ENCODE assay signal across 14 mouse cellular contexts in genomic region chr5:144944932-144945331, GRCm38 (mm10). TPM values are rescaled to one million over a fixed set of nuclear protein-coding genes. Genes with fewer than 3 reads are reported as not detected.
DNase-seq lines count a peak whose midpoint lies in the region; ATAC-seq lines count a peak whose summit lies in the region.
"Had no signal": no experiment of that assay in that cellular context is flagged by ENCODE, and none has a peak within 500 bp of the region (broad histone marks: within the 10 kb centered on the region; RNA-seq: fewer than 3 reads in every experiment).

No protein-coding gene starts in this region.

- H3K4me3 ChIP-seq in intestine, embryonic 16.5 days (ENCODE audit: low read length) = no peak overlapping the region
- H3K4me3 ChIP-seq in heart, embryonic 10.5 days = no peak overlapping the region
- H3K4me3 ChIP-seq: heart, embryonic 15.5 days; liver, embryonic 13.5 days; midbrain, embryonic 10.5 days had no signal

- WGBS in intestine, embryonic 16.5 days = 86% methylated on average over 7 of the region's 7 CpGs
- WGBS in heart, embryonic 10.5 days = 79% methylated on average over 7 of the region's 7 CpGs

- no peaks in the 10 kb centered on the region for H3K27me3 ChIP-seq in intestine, embryonic 16.5 days (replicated peaks; ENCODE audit: control insufficient read depth, insufficient read depth, low read length)
- H3K27me3 ChIP-seq in heart, embryonic 10.5 days (ENCODE audit: insufficient read depth, poor library complexity, severe bottlenecking) = no peaks in the 10 kb centered on the region
- H3K27me3 ChIP-seq: heart, embryonic 15.5 days; liver, embryonic 13.5 days had no signal

- ATAC-seq in intestine, embryonic 16.5 days = no peak
- ATAC-seq: hindbrain, embryonic 16.5 days had no signal

- H3K36me3 ChIP-seq in intestine, embryonic 16.5 days (ENCODE audit: control insufficient read depth, insufficient read depth, low read length) = no peaks in the 10 kb centered on the region
- no peaks in the 10 kb centered on the region for H3K36me3 ChIP-seq in heart, embryonic 10.5 days
- H3K36me3 ChIP-seq: heart, embryonic 15.5 days; liver, embryonic 13.5 days; midbrain, embryonic 10.5 days had no signal

- peak; percentile 60 for DNase-seq in adrenal gland, adult 8-10 months
- no peak for DNase-seq in adrenal gland, adult 18-20 months (ENCODE audit: low spot score in 2 of 2)
- DNase-seq in adrenal gland, postnatal 10 days = peak; percentile 63
- peak; percentile 64 for DNase-seq in gastrocnemius, postnatal 10 days
- peak; percentile 43 for DNase-seq in lung, postnatal 14 days
- DNase-seq in heart, embryonic 10.5 days (ENCODE audit: low spot score) = no peak
- DNase-seq in cerebellum, adult 11 months = no peak
- DNase-seq: cerebellum, adult 9-11 months; kidney, adult 8-10 months; liver, embryonic 13.5 days had no signal

- H3K4me1 ChIP-seq in intestine, embryonic 16.5 days (ENCODE audit: control insufficient read depth, insufficient read depth, low read length) = peaks cover 32% of the 10 kb centered on the region
- peaks cover 64% of the 10 kb centered on the region for H3K4me1 ChIP-seq in heart, embryonic 10.5 days
- H3K4me1 ChIP-seq: liver, embryonic 13.5 days had no signal

- no peaks in the 10 kb centered on the region for H3K9me3 ChIP-seq in intestine, embryonic 16.5 days (ENCODE audit: control insufficient read depth, low read length)
- no peaks in the 10 kb centered on the region for H3K9me3 ChIP-seq in heart, embryonic 10.5 days
- H3K9me3 ChIP-seq: heart, embryonic 15.5 days; liver, embryonic 13.5 days; midbrain, embryonic 10.5 days had no signal

- no peak overlapping the region for H3K9ac ChIP-seq in intestine, embryonic 16.5 days (ENCODE audit: low read depth, low read length)
- H3K9ac ChIP-seq: heart, embryonic 15.5 days; liver, embryonic 13.5 days had no signal

- no peak overlapping the region for H3K4me2 ChIP-seq in intestine, embryonic 16.5 days (ENCODE audit: low read depth, low read length)
- H3K4me2 ChIP-seq: heart, embryonic 15.5 days; liver, embryonic 13.5 days had no signal

- H3K27ac ChIP-seq in intestine, embryonic 16.5 days (ENCODE audit: low read length) = no peak overlapping the region
- no peak overlapping the region for H3K27ac ChIP-seq in heart, embryonic 10.5 days
- H3K27ac ChIP-seq: heart, embryonic 15.5 days; liver, embryonic 13.5 days; midbrain, embryonic 10.5 days had no signal

RNA-seq across cellular contexts. Expression of gene Smurf1, which starts 20.7 kb away (rescaled TPM):
- 10 to 100 TPM; 20.3 to 25.8 (median 22.7) TPM for total RNA-seq in adrenal gland, adult 8-10 months (2022)
- total RNA-seq in adrenal gland, adult 18-20 months (2021) = 10 to 100 TPM; 18.3 to 18.4 TPM
- 10 to 100 TPM; 20.6 to 23.4 TPM for total RNA-seq in adrenal gland, postnatal 10 days (2021)
- 10 to 100 TPM; 15.7 to 20.2 TPM for total RNA-seq in gastrocnemius, postnatal 10 days (2021)
- polyA plus RNA-seq in intestine, embryonic 16.5 days (2015; fragmentation: Nextera tagmentation; extraction: Ambion mirVana) = 3.5 and 5.0 TPM in 2 replicates
- polyA plus RNA-seq in heart, embryonic 10.5 days (2016; fragmentation: Nextera tagmentation; extraction: Ambion mirVana) = 15.5 and 16.1 TPM in 2 replicates

Comparison
In these comparisons a context has a peak if more than half of its experiments do, and no peak if none do; other contexts are left out.
1. DNase-seq: peak in adrenal gland, adult 8-10 months (single experiment), adrenal gland, postnatal 10 days (single experiment), gastrocnemius, postnatal 10 days (single experiment) and lung, postnatal 14 days (single experiment); none in adrenal gland, adult 18-20 months (0 of 2), heart, embryonic 10.5 days (single experiment) and cerebellum, adult 11 months (single experiment).